Mouse (Mus musculus): Measurements from ENCODE around the gene Lamc2.

DNA sequence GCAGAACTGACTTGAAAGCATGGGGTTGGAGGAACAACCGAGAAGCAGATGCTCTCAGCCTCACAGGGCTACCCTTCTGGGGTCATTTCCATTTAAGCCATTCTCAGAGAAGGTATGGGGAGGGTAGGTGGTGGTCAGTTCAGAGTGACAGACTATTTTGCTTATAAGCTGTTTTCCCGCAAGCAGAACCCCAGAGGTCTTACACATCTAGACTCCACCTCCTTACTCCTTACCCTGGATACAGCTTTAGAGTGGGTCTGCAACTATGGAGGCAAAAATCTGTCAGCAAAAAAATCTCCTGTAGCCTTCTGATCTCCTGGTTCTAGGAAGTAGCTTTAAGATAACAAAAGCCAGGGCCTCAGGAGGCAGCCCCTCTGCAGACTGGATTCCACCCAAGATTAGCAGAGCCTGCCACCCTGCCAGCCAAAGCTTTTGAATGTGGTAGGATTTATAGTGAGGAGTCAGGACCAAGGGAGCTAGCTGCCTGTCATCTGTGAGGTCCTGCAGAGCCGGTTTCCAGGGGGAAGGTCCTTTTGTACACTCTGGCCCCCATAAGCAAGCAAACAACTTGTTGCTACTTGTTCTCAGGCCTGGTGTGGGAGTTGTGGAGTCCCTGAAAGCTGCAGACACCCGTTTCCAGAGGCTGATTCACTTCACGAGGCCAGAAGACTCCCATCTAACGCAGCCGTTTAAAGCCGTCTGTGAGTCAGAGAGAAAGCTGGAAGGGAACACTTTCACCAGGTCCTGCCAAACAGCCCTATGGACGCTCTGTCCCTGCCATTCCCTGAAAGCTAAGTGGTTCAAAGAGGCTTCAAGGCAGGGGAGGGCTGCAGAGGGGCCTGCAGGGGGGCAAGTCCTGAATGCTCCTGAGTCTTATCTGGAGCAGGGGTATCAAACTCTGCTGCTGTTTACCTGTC, 52.1 kb downstream of the Lamc2 start:
- no peak for TF ChIP-seq POLR2A (IDR thresholded peaks at IDR 0.05; ENCODE audit: borderline replicate concordance, insufficient read depth, low read length)
- no peak for TF ChIP-seq CTCF (IDR thresholded peaks at IDR 0.05; ENCODE audit: borderline replicate concordance, insufficient read depth, low read depth, low read length)
